Mouse (Mus musculus): ENCODE data around the gene Fgl2. TPM values are rescaled to one million over a fixed set of nuclear protein-coding genes. Genes with fewer than 3 reads are reported as not detected.
A peak's percentile ranks its signal among the peaks of the same experiment; 100 is the strongest.

The Fgl2 gene
- polyA plus RNA-seq, 1 experiment from 2014 or later: 5.6 TPM

DNA sequence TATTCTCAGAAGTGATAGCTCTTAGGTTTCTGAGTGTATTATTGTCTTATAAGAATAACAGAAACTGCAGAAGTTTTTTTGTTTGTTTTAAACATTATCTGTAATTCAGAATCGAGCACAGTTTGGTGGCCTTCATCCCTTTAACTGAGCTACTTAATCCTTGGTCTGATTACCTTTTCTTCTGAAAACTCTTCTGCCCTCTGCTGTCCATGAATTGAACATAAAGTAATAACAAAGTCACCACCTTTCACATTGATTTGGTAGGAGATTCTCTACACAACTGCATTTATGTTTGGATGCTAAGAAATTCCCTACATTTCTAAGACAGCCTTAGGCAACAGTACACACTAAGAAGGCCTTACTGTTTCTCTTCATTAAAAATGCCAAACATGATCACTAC is 48.2 kb downstream of the Fgl2 start:
- no peak for ATAC-seq (ENCODE audit: low FRiP score)
- no peak overlapping the region for H3K4me2 ChIP-seq

DNA sequence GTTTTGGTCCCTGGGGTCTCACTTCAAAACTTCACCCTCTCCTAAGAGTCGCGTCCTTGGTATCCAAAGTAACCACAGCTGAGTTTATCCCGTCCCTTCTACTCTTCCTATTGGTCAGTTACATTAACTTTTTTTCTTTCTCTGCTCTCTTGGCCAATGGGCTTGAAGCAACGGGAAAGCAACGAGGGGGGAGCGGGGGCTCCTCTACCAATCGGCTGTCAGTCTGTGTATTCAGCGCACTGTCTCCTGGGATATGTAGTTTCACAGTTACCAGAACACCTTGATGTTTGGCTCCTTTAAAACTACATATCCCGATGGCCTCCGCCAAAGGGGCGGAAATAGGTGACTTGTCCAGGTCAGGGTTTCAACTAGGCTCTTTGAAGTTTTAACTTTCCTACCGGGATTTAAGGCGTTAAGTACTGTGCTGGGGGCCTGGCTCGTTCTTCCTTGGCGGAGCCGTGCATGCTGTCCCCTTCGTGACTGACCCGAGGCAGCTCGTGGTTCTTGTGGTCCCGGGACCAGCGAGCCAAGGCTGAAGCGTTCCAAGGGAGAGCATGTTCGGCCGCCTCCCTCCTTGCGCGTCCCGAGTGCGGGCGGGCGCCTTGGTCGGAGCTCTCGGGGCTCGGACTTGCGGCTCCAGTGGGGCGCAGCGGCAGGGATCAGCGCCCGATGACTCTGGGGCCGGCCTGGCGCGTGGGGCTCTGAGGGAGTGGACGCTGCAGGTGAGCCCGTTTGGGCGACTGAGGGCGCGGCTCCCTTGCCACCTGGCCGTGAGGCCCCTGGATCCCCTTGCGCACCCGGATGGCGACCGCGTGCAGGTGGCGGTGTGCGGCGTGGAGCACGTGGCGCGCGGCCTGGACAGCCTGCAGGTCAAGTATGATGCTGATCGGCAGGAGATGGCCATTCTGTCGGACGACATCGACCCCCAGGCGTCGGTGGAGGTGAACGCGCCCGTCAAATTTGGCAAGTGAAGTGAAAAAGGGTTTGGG is 52.5 kb downstream of the Fgl2 start, which contains the start of the genes Ccdc146 and Fam185a:
Gene Ccdc146, minus strand, starts transcription at position 64 of the 989 bp plus-strand sequence.
Gene Fam185a, plus strand, starts transcription at position 345 of the 989 bp plus-strand sequence.
- H3K4me3 ChIP-seq (replicated peaks): peak within 1 kb of the TSS; percentile 80
- under 1% methylated on average over 65 of the region's 68 CpGs for WGBS
- peak within 1 kb of the TSS; percentile 78 for H3K9ac ChIP-seq (replicated peaks)
- H3K36me3 ChIP-seq: no peaks in the 10 kb centered on the region
- H3K4me1 ChIP-seq: peaks cover 20% of the 10 kb centered on the region
- H3K9me3 ChIP-seq (replicated peaks): no peaks in the 10 kb centered on the region
- peak within 1 kb of the TSS; percentile 98 for H3K4me2 ChIP-seq
- ATAC-seq (ENCODE audit: low FRiP score): peak; percentile 100
- peak within 1 kb of the TSS; percentile 60; the same call in 1 of the 2 replicates for H3K27ac ChIP-seq (replicated peaks)
- H3K27me3 ChIP-seq (replicated peaks): 0 out of 2 replicates have a peak, but pooled peaks cover 3% of the 10 kb centered on the region

More for the DNA sequence above, 48.2 kb downstream of the Fgl2 start:
- no peaks in the 10 kb centered on the region for H3K36me3 ChIP-seq
- 0 out of 2 replicates have a peak, but pooled peaks cover 3% of the 10 kb centered on the region for H3K27me3 ChIP-seq (replicated peaks)
- no peaks in the 10 kb centered on the region for H3K9me3 ChIP-seq (replicated peaks)
- H3K4me1 ChIP-seq: peaks cover 4% of the 10 kb centered on the region; the same call in 1 of the 2 replicates
- WGBS: 39% methylated on average over 1 of the region's 1 CpGs
- H3K9ac ChIP-seq (replicated peaks): no peak overlapping the region
- H3K4me3 ChIP-seq (replicated peaks): no peak overlapping the region
- no peak overlapping the region for H3K27ac ChIP-seq (replicated peaks)

DNA sequence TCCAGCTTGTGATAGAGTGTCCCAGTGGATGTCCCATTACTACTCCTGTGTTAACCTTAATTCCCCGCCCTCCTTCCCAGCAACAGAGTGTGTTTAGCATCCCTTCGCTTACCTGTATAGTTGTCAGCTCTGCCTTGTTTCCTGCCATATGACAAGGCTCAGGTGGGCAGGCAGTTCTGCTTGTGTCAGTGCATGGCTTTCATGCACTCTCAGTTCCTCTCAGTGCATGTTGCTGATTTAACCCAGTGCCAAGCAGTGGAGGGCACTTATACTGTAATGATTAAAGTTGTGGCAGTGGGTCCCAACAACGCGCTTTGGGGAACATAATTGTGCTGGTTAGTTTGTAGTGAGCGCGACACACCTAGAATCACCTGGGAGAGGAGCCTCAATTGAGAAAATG is 54.2 kb downstream of the Fgl2 start:
- Histone ChIP-seq H3K27ac (replicated peaks) (no peak overlapping the region), H3K4me1 (peaks cover 20% of the 10 kb centered on the region), H3K27me3 (replicated peaks) (0 out of 2 replicates have a peak, but pooled peaks cover 3% of the 10 kb centered on the region), H3K9me3 (replicated peaks) (no peaks in the 10 kb centered on the region), H3K4me2 (peak overlapping the region; percentile 98), H3K4me3 (replicated peaks) (peak overlapping the region; percentile 80), H3K9ac (replicated peaks) (no peak overlapping the region), H3K36me3 (no peaks in the 10 kb centered on the region)
- 96% methylated on average over 6 of the region's 6 CpGs for WGBS
- ATAC-seq (ENCODE audit: low FRiP score): no peak

Other genes with a start within 250 kb of the Fgl2 start
- gene Gsap, start 186.4 kb upstream of the Fgl2 start, polyA plus RNA-seq (2015; fragmentation: Nextera tagmentation; extraction: Ambion mirVana): 11.3 and 12.1 TPM in 2 replicates
- gene Ccdc146, start 52.0 kb downstream of the Fgl2 start, polyA plus RNA-seq (2015; fragmentation: Nextera tagmentation; extraction: Ambion mirVana): 0.49 and 0.59 TPM in 2 replicates
- 9.9 and 10.2 TPM in 2 replicates for gene Fam185a, start 52.3 kb downstream of the Fgl2 start, polyA plus RNA-seq (2015; fragmentation: Nextera tagmentation; extraction: Ambion mirVana)
- 8.1 and 18.6 TPM in 2 replicates for gene Lrrc17, start 170.9 kb downstream of the Fgl2 start, polyA plus RNA-seq (2015; fragmentation: Nextera tagmentation; extraction: Ambion mirVana)